12 mouse cellular contexts compared by ENCODE assay signal in genomic region chr2:102094773-102095172, GRCm38 (mm10).
DNase-seq lines count a peak whose midpoint lies in the region; TF ChIP-seq lines count a peak whose summit lies in the region.
"Had no signal": no experiment of that assay in that cellular context is flagged by ENCODE, and none has a peak within 500 bp of the region (broad histone marks: within the 10 kb centered on the region; RNA-seq: fewer than 3 reads in every experiment).

No protein-coding gene starts in this region.

- 0 out of 2 replicates have a peak, but pooled peaks have one; percentile 10 for TF ChIP-seq CTCF in layer of hippocampus, adult 2 months (conservative IDR thresholded peaks at IDR 0.05)

- no peak overlapping the region; the same call in 1 of the 2 replicates for H3K4me3 ChIP-seq in layer of hippocampus, adult 2 months
- H3K4me3 ChIP-seq: heart, embryonic 12.5 days; intestine, embryonic 15.5 days had no signal

- H3K27ac ChIP-seq in layer of hippocampus, adult 2 months = peak overlapping the region; percentile 37; the same call in 1 of the 2 replicates
- H3K27ac ChIP-seq: intestine, embryonic 15.5 days; macrophage had no signal

- peak in 1 of 2 experiments; percentile 23 for DNase-seq in layer of hippocampus, adult 2 months (ENCODE audit: low spot score in 2 of 2)
- DNase-seq in layer of hippocampus, postnatal 25 days (ENCODE audit: extremely low spot score in 1 of 2, low spot score in 1 of 2) = no peak
- DNase-seq in brain, adult 2 months (ENCODE audit: low read depth, low spot score) = peak; percentile 91
- peak; percentile 81 for DNase-seq in cerebellum, adult 9-11 months
- peak; percentile 37 for DNase-seq in gonadal fat pad, adult 2 months (ENCODE audit: low read depth)
- DNase-seq in embryo, embryonic 10.5 days (ENCODE audit: low spot score) = no peak
- DNase-seq in adrenal gland, adult 8-10 months = no peak
- DNase-seq in ovary, adult 18-20 months (ENCODE audit: low spot score) = no peak
- DNase-seq: thymus, postnatal 36 days had no signal

Comparison
In these comparisons a context has a peak if more than half of its experiments do, and no peak if none do; other contexts are left out.
1. DNase-seq: peak in brain, adult 2 months (single experiment), cerebellum, adult 9-11 months (single experiment) and gonadal fat pad, adult 2 months (single experiment); none in layer of hippocampus, postnatal 25 days (0 of 2), embryo, embryonic 10.5 days (single experiment), adrenal gland, adult 8-10 months (single experiment) and ovary, adult 18-20 months (single experiment).